Mouse (Mus musculus) ES-E14 (cell line): ENCODE measurements at regions not wholly inside any gene's neighbourhood (a gene's known extent, or its start where the extent isn't known, plus 50 kb on each side); places are given as distances from the start of the nearest gene placed in this dataset.

Source experiments
- DNase-seq: peaks from one replicate; pipeline ENCODE4 v3.0.0-alpha.2; 2013; ENCODE audit warnings: low read depth, low spot score
- H3K27ac ChIP-seq: 2 replicates; pipeline ENCODE4 v1.5.1; 2012; ENCODE audit warnings: low read depth, mild to moderate bottlenecking, low read length, moderate library complexity, mixed read lengths; ENCODE audit not compliant: poor library complexity, insufficient read depth, severe bottlenecking
- H3K36me3 ChIP-seq: 2 replicates; pipeline ENCODE4 v1.6.1; 2012; ENCODE audit warnings: mild to moderate bottlenecking, low read length, moderate library complexity, mixed read lengths; ENCODE audit not compliant: control insufficient read depth, poor library complexity, insufficient read depth, severe bottlenecking
- H3K4me1 ChIP-seq, 2 experiments: fragments of 150-350 bp in 1 of 2; sonication (generic) in 1 of 2; 2 replicates each; pipeline ENCODE4 v1.6.1; 2012; ENCODE audit warnings: low read length in 2 of 2, mild to moderate bottlenecking in 1 of 2, mixed read lengths in 1 of 2; ENCODE audit not compliant: control insufficient read depth in 2 of 2, insufficient read depth in 2 of 2, poor library complexity in 1 of 2
- H3K4me3 ChIP-seq, 2 experiments: fragments of 150-350 bp in 1 of 2; sonication (generic) in 1 of 2; 2 replicates each; pipeline ENCODE4 v1.5.1; 2012; ENCODE audit warnings: low read length in 2 of 2, low read depth in 1 of 2, mild to moderate bottlenecking in 1 of 2, mixed read lengths in 1 of 2; ENCODE audit not compliant: insufficient read depth in 1 of 2, poor library complexity in 1 of 2, severe bottlenecking in 1 of 2
- H3K9ac ChIP-seq: 2 replicates; pipeline ENCODE4 v1.6.1; 2012; ENCODE audit warnings: low read depth, mild to moderate bottlenecking, low read length, mixed read lengths; ENCODE audit not compliant: poor library complexity, insufficient read depth, severe bottlenecking
- H3K9me3 ChIP-seq: fragments of 150-350 bp; sonication (generic); 2 replicates; pipeline ENCODE4 v1.6.1; 2012; ENCODE audit warnings: low read depth, mild to moderate bottlenecking, low read length; ENCODE audit not compliant: control insufficient read depth, insufficient read depth
- CHD2 ChIP-seq: IDR thresholded peaks from 2 replicates; pipeline ENCODE4 v1.6.1; 2014; ENCODE audit warnings: mild to moderate bottlenecking, low read depth, low read length, inconsistent platforms
- HCFC1 ChIP-seq: IDR thresholded peaks from 2 replicates; pipeline ENCODE4 v1.6.1; 2012; ENCODE audit warnings: low read length, inconsistent platforms, borderline replicate concordance; ENCODE audit not compliant: insufficient read depth
- MAFK ChIP-seq: IDR thresholded peaks from 2 replicates; pipeline ENCODE4 v1.6.1; 2014; ENCODE audit warnings: mild to moderate bottlenecking, low read depth, low read length, inconsistent platforms; ENCODE audit not compliant: insufficient read depth
- ZC3H11A ChIP-seq: IDR thresholded peaks from 2 replicates; pipeline ENCODE4 v1.6.1; 2012; ENCODE audit warnings: low read depth, mild to moderate bottlenecking, inconsistent platforms, low read length, borderline replicate concordance
- ZNF384 ChIP-seq: IDR thresholded peaks from 2 replicates; pipeline ENCODE4 v1.6.1; 2012; ENCODE audit warnings: low read depth, low read length, inconsistent platforms
- in situ Hi-C, 2 experiments: fragments of 600-800 bp; cut with MboI; formaldehyde crosslinking; loops; one replicate each; pipeline ENCODE4 v1.15.1; 2025; ENCODE audit warnings: low sequenced_read_pairs in 2 of 2, inconsistent platforms in 1 of 2; ENCODE audit not compliant: unreplicated experiment in 2 of 2

DNA sequence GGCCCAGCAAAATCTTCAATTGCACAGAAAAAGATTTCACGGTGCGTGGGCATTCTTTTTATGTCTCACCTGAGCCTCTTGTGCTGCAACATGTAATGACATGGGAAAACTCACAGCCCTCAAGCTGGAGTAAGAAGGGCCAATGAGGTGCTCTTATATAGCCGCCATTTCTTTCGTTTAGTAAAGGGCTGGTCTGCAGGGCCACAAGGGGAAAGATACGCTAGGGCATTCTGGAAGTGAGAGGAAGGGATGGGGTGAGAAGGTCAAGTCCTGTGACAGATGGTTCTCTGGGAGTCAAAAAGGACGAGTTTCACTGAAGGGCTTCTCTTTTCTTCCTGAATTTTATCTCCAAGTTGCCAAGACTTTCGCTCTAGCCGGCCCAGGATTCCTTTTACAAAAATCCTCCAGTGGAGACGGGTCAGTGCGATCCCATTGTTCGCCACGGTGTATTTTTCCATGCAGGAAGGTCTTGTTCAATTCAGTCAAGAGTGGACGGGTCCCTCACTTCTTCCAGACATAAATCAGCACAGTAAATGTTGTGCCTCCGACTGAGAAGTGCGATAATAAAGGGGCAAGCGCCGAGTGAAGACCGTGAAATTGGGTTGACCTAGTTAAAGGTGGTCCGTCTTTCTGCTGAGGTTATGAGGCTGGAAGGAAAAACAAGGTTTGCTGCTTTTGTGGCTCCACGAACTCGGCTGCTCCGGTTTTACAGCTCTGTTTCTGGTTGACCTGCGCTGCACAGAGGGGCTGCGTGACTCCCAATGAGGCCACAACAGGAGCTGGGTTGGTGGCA lies 92.9 kb downstream of the Cyp26a1 start:
- in situ Hi-C loops = no loop called here
- TF ChIP-seq ZC3H11A = no peak
- no peak for TF ChIP-seq ZNF384
- no peak for TF ChIP-seq MAFK
- TF ChIP-seq HCFC1 = no peak
- TF ChIP-seq CHD2 = no peak
- Histone ChIP-seq H3K4me1 (no peaks in the 10 kb centered on the region; a peak in 1 of 4 replicates), H3K4me3 (no peak overlapping the region), H3K9ac (no peak overlapping the region), H3K36me3 (no peaks in the 10 kb centered on the region), H3K27ac (no peak overlapping the region), H3K9me3 (no peaks in the 10 kb centered on the region)
- no peak for DNase-seq

DNA sequence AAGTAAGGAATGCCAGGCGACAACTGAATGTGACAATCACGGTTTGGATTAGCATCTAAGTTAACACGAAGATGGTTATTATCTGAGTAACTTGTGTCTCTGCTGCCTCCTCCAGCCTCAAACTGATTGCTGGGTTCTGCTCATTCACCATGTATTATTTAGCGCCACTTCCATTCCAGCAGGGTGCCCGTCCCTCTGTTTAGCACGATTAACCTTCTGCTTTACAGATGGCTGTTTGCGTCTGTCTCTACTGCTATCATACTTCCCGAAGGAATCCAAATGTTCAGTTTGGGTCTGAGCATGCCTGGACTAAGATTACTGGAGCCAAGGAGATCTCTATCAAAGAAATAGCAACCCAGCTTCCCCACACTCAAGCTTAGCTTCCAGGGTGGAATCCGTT lies 95.6 kb downstream of the Cyp26a1 start:
- TF ChIP-seq CHD2 = no peak
- no peak for TF ChIP-seq MAFK
- TF ChIP-seq HCFC1 = no peak
- no peak for TF ChIP-seq ZC3H11A
- TF ChIP-seq ZNF384 = no peak
- in situ Hi-C loops = no loop called here

DNA sequence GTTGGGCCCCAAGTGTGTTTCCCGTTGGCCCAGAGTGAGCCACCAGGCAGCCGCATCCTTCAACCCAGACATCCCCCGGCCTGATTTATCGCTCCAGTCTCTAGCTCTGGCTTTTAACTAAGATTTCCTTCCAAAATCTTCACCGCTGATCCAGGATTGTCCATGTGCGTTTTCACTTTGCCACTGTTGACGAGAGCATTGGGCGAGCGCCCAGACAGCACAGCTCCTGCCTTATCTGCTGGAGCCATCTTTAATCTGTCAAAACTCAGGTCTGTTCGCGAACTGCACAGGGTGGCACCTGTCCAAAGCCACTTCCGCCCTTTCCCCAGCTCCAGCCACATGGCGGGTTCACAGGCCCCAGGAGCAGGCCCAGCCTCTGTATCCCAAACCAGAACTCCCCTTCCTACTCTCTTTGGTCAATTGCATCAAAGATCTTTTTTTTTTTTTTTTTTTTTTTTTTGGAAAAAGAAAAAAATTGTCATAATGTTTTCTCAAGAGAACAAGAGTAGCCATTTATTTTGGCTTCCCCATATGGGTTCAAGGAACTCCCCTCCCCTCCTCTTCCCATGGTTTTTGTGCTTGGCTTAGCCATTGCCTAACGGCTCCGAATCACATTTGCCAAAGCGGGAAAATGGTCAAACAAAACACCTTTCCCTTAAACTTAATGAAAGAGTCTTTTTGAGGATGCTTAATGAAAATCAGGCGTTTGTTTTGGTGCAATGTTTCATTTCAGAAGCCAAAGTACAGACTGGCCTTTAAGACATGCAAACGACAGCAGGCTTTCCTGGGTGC lies 98.2 kb downstream of the Cyp26a1 start:
- Histone ChIP-seq H3K4me3 (no peak overlapping the region), H3K9me3 (no peaks in the 10 kb centered on the region), H3K27ac (no peak overlapping the region), H3K4me1 (no peaks in the 10 kb centered on the region; a peak in 1 of 4 replicates), H3K36me3 (no peaks in the 10 kb centered on the region), H3K9ac (no peak overlapping the region)
- DNase-seq = no peak
- TF ChIP-seq ZNF384 = peak; percentile 79
- no peak for TF ChIP-seq ZC3H11A
- TF ChIP-seq CHD2 = no peak
- in situ Hi-C loops = no loop called here

More for the DNA sequence above, 95.6 kb downstream of the Cyp26a1 start:
- DNase-seq = no peak
- Histone ChIP-seq H3K4me3 (no peak overlapping the region), H3K27ac (no peak overlapping the region), H3K9ac (no peak overlapping the region), H3K36me3 (no peaks in the 10 kb centered on the region), H3K4me1 (no peaks in the 10 kb centered on the region; a peak in 1 of 4 replicates), H3K9me3 (no peaks in the 10 kb centered on the region)

GRCm38 (mm10) chr19:37800161-37800660 lies 102.6 kb downstream of the Cyp26a1 start:
- TF ChIP-seq CHD2 = no peak
- TF ChIP-seq HCFC1 = no peak
- TF ChIP-seq MAFK = no peak
- no peak for TF ChIP-seq ZC3H11A
- no peak for TF ChIP-seq ZNF384
- in situ Hi-C loops = no loop called here
- no peak for DNase-seq
- no peak overlapping the region for H3K4me3 ChIP-seq
- no peaks in the 10 kb centered on the region for H3K36me3 ChIP-seq
- no peak overlapping the region for H3K27ac ChIP-seq
- no peaks in the 10 kb centered on the region for H3K4me1 ChIP-seq
- no peak overlapping the region for H3K9ac ChIP-seq
- H3K9me3 ChIP-seq = no peaks in the 10 kb centered on the region
